Mouse (Mus musculus): ENCODE measurements around the gene Zranb1. TPM values are rescaled to one million over a fixed set of nuclear protein-coding genes. Genes with fewer than 3 reads are reported as not detected.

The Zranb1 gene
- total and polyA plus RNA-seq, 3 experiments = 17.4 to 18.5 TPM; not detected in 1

GRCm38 (mm10) chr7:132930850-132931559 is at the start of gene Zranb1 (continued):
- TF ChIP-seq TCF12 (IDR thresholded peaks at IDR 0.05; ENCODE audit: low read depth, low read length) (peak; percentile 68), ZC3H11A (IDR thresholded peaks at IDR 0.05; ENCODE audit: low read depth, low read length) (no peak), MEF2A (IDR thresholded peaks at IDR 0.05; ENCODE audit: extremely low read depth, insufficient replicate concordance, low read depth, low read length, poor library complexity, severe bottlenecking) (peak; percentile 15; the same call in 1 of the 2 replicates)

DNA sequence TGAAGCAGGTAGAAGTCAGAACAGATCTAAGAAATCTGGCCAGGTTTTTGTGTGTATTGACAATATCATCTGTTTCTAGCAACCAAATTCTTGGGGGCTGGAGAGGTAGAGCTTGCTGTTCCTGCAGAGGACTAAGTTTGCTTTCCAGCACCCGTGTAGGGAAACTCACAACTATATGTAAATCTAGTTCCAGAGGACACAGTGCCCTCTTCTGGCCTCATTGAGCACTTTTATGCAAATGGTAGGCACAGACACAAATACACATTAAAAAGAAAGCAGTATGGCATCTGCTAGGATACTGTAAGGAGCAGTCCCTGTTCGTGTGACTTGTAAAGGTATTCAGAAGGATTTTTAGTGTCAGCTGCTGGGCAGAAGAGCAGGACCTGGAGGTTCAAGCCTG is 48.6 kb upstream of the Zranb1 start:
- TF ChIP-seq RAD21 (IDR thresholded peaks at IDR 0.05; ENCODE audit: low read depth, low read length) (peak; percentile 70), ZC3H11A (IDR thresholded peaks at IDR 0.05; ENCODE audit: low read depth, low read length) (peak; percentile 62), HCFC1 (IDR thresholded peaks at IDR 0.05; ENCODE audit: low read depth, low read length) (no peak), USF1 (IDR thresholded peaks at IDR 0.05; ENCODE audit: low read depth, low read length) (no peak), CTCF (IDR thresholded peaks at IDR 0.05 in 2 of 3, conservative IDR thresholded peaks at IDR 0.05 in 1 of 3; ENCODE audit: control insufficient read depth in 1 of 3, insufficient read depth in 1 of 3, low read depth in 2 of 3, low read length in 3 of 3, poor library complexity in 1 of 3, severe bottlenecking in 1 of 3) (peak; percentile 41 to 74 (median 64)), SMC3 (IDR thresholded peaks at IDR 0.05; ENCODE audit: low read depth, low read length) (peak; percentile 71)
- Histone ChIP-seq H3K27me3 (ENCODE audit: control insufficient read depth in 1 of 2, insufficient read depth in 2 of 2, low read length in 2 of 2) (no peaks in the 10 kb centered on the region), H3K36me3 (ENCODE audit: control insufficient read depth in 1 of 2, insufficient read depth in 2 of 2, low read length in 2 of 2) (peaks cover 0 to 17% of the 10 kb centered on the region in 2 experiments; a peak in 2 of 4 replicates), H3K9ac (ENCODE audit: control insufficient read depth, low read depth, low read length, poor library complexity, severe bottlenecking) (no peak overlapping the region), H3K27ac (ENCODE audit: control insufficient read depth, low read depth, low read length) (no peak overlapping the region), H3K79me2 (ENCODE audit: control insufficient read depth, insufficient read depth, low read length, poor library complexity) (no peaks in the 10 kb centered on the region), H3K4me1 (ENCODE audit: control insufficient read depth in 1 of 2, insufficient read depth in 2 of 2, low read length in 2 of 2) (peaks cover under 1 to 8% of the 10 kb centered on the region in 2 experiments; a peak in 1 of 4 replicates), H3K9me3 (replicated peaks; ENCODE audit: insufficient read depth, low read length) (no peaks in the 10 kb centered on the region), H3K4me3 (ENCODE audit: control insufficient read depth in 1 of 2, insufficient read depth in 1 of 2, low read depth in 2 of 2, low read length in 2 of 2) (no peak overlapping the region)
- DNase-seq (ENCODE audit: low read depth, low spot score) = peak; percentile 76

DNA sequence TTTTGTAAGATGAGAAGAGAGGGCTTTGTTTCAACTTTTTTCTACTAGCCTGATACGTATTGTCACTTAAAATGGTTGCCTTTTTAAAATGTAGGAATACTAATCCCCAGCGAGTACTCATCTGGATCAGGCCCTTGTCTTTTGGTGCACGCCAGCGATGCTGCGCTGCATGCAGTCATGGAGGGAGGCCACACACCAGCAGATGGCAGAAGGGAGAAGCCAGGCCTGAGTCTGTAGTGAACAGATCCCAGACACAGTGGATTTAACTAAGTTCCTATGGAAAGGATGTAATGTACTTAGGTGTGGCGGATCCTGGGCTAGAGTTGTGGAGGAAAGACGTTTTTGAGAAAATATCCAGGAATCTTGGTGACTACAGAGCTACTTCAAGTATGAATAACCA is 46.9 kb upstream of the Zranb1 start:
- no peaks in the 10 kb centered on the region for H3K27me3 ChIP-seq (ENCODE audit: control insufficient read depth in 1 of 2, insufficient read depth in 2 of 2, low read length in 2 of 2)
- peaks cover 9 to 16% of the 10 kb centered on the region in 2 experiments for H3K4me1 ChIP-seq (ENCODE audit: control insufficient read depth in 1 of 2, insufficient read depth in 2 of 2, low read length in 2 of 2)
- TF ChIP-seq SIN3A (IDR thresholded peaks at IDR 0.05; ENCODE audit: low read length) (no peak), ZKSCAN1 (IDR thresholded peaks at IDR 0.05; ENCODE audit: low read depth, low read length) (no peak), CTCF (IDR thresholded peaks at IDR 0.05 in 2 of 3, conservative IDR thresholded peaks at IDR 0.05 in 1 of 3; ENCODE audit: control insufficient read depth in 1 of 3, insufficient read depth in 1 of 3, low read depth in 2 of 3, low read length in 3 of 3, poor library complexity in 1 of 3, severe bottlenecking in 1 of 3) (peak in 2 of 3 experiments; percentile 13 to 14; a peak in 1 of 6 replicates), ZC3H11A (IDR thresholded peaks at IDR 0.05; ENCODE audit: low read depth, low read length) (no peak)
- H3K9ac ChIP-seq (ENCODE audit: control insufficient read depth, low read depth, low read length, poor library complexity, severe bottlenecking) = no peak overlapping the region
- H3K27ac ChIP-seq (ENCODE audit: control insufficient read depth, low read depth, low read length) = no peak overlapping the region
- H3K9me3 ChIP-seq (replicated peaks; ENCODE audit: insufficient read depth, low read length) = no peaks in the 10 kb centered on the region
- H3K36me3 ChIP-seq (ENCODE audit: control insufficient read depth in 1 of 2, insufficient read depth in 2 of 2, low read length in 2 of 2) = peaks cover 9 to 11% of the 10 kb centered on the region in 2 experiments
- H3K79me2 ChIP-seq (ENCODE audit: control insufficient read depth, insufficient read depth, low read length, poor library complexity) = no peaks in the 10 kb centered on the region
- DNase-seq (ENCODE audit: low read depth, low spot score) = no peak
- no peak overlapping the region for H3K4me3 ChIP-seq (ENCODE audit: control insufficient read depth in 1 of 2, insufficient read depth in 1 of 2, low read depth in 2 of 2, low read length in 2 of 2)
